Mouse (Mus musculus) limb, embryonic 12.5 days (tissue): ENCODE measurements around the gene 2210017I01Rik. TPM values are rescaled to one million over a fixed set of nuclear protein-coding genes. Genes with fewer than 3 reads are reported as not detected.

Experiments
- ATAC-seq: fragments of 200-750 bp; cut with Nextera tagmentation; 2 replicates; pipeline ENCODE4 v1.8.0; 2017; ENCODE audit warnings: low read depth, moderate TSS enrichment; ENCODE audit not compliant: insufficient number of reproducible peaks, insufficient read depth, low FRiP score, low TSS enrichment
- H3K27ac ChIP-seq: fragments of 300-500 bp; sonication (generic); 2 replicates; pipeline ENCODE4 v1.5.1; 2016; ENCODE audit warnings: mild to moderate bottlenecking, moderate library complexity
- H3K27me3 ChIP-seq: fragments of 300-500 bp; sonication (generic); 2 replicates; pipeline ENCODE4 v1.6.1; 2016; ENCODE audit warnings: mild to moderate bottlenecking, moderate library complexity
- H3K36me3 ChIP-seq: fragments of 300-500 bp; sonication (generic); 2 replicates; pipeline ENCODE4 v1.6.1; 2016; ENCODE audit warnings: mild to moderate bottlenecking, moderate library complexity
- H3K4me1 ChIP-seq: fragments of 300-500 bp; sonication (generic); replicated peaks from 2 replicates; pipeline ENCODE4 v1.6.1; 2016
- H3K4me2 ChIP-seq: fragments of 300-500 bp; sonication (generic); 2 replicates; pipeline ENCODE4 v1.6.1; 2016; ENCODE audit warnings: mild to moderate bottlenecking, moderate library complexity
- H3K4me3 ChIP-seq: fragments of 300-500 bp; sonication (generic); replicated peaks from 2 replicates; pipeline ENCODE4 v1.5.1; 2016; ENCODE audit warnings: mild to moderate bottlenecking
- H3K9ac ChIP-seq: fragments of 300-500 bp; sonication (generic); replicated peaks from 2 replicates; pipeline ENCODE4 v1.6.1; 2016; ENCODE audit warnings: mild to moderate bottlenecking, moderate library complexity
- H3K9me3 ChIP-seq: fragments of 300-500 bp; sonication (generic); 2 replicates; pipeline ENCODE4 v1.6.1; 2016; ENCODE audit warnings: mild to moderate bottlenecking, moderate library complexity
- WGBS: fragments of 180-500 bp; shearing (Covaris S2); methylation state at CpG from one replicate; pipeline ENCODE4 v1.1.7; 2016; 5-methylcytosine and 5-hydroxymethylcytosine counted together
- polyA plus RNA-seq: library from polyadenylated mRNA; unstranded; fragments of >200 nt; fragmentation: Nextera tagmentation; extraction: Ambion mirVana; gene quantifications from 2 replicates; pipeline ENCODE4 v1.2.1, GENCODE M21; 2016

The 2210017I01Rik gene
- polyA plus RNA-seq: not detected in 2 replicates

DNA sequence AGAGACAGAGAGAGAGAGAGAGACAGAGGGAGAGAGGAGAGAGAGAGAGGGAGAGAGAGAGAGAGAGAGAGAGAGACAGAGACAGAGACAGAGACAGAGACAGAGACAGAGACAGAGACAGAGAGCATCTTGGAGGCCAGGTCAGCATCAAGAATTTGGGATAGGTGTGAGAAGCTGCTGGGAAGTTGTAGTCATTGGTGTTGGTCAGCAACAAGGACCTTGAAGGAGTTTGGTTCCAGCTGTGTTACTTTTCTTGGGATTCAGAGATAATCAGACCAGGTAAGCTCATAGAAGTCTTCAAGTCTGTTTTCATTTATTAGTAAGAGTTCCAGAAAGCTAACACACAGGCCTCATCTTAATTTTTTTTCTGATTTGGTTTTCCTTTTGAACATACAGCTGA is at the start of gene 2210017I01Rik:
TSS of gene 2210017I01Rik (minus strand) at position 101 of the 400 bp plus-strand sequence.
- Histone ChIP-seq H3K27me3 (no peaks in the 10 kb centered on the region), H3K9me3 (no peaks in the 10 kb centered on the region), H3K4me1 (no peaks in the 10 kb centered on the region), H3K36me3 (no peaks in the 10 kb centered on the region), H3K27ac (no peak within 1 kb of the TSS), H3K4me3 (no peak within 1 kb of the TSS), H3K9ac (no peak within 1 kb of the TSS), H3K4me2 (no peak within 1 kb of the TSS)
- no peak for ATAC-seq

- H3K4me2 ChIP-seq: no peak within 1 kb of the TSS
- H3K36me3 ChIP-seq: no peaks in the 10 kb centered on the region
- no peak within 1 kb of the TSS for H3K27ac ChIP-seq
- no peaks in the 10 kb centered on the region for H3K9me3 ChIP-seq
- no peak within 1 kb of the TSS for H3K9ac ChIP-seq
- H3K27me3 ChIP-seq: no peaks in the 10 kb centered on the region
- no peaks in the 10 kb centered on the region for H3K4me1 ChIP-seq
- H3K4me3 ChIP-seq: no peak within 1 kb of the TSS
- ATAC-seq: no peak
Observed at GRCm38 (mm10) chr3:92656826-92657225, 49.5 kb upstream of the 2210017I01Rik start, which contains the start of gene Lce1b. TSS of gene Lce1b (minus strand) at chr3:92656926.

DNA sequence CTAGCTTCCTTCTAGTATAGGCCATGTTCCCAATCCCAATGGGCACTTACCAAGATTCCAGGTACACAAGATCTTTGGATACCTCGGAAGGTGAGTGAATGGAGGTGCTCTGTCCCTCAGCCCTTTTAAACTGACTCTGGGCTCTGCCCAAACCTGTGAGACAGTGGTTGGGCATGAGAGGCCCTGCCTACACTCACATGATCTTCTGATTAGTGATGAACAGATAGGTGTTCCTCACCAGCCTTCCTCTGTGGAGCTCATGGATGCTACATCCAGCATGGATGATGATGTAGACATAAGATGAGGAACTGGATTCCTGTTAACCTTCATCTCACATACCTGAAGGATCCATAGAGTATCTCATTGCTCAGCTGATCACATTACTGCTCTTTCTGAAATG is 40.9 kb upstream of the 2210017I01Rik start, which contains the start of gene Lce1a1:
TSS of gene Lce1a1 (minus strand) at position 101 of the 400 bp plus-strand sequence.
- H3K9ac ChIP-seq: no peak within 1 kb of the TSS
- no peaks in the 10 kb centered on the region for H3K36me3 ChIP-seq
- H3K4me3 ChIP-seq: no peak within 1 kb of the TSS
- WGBS: 90% methylated on average over 1 of the region's 1 CpGs
- no peak within 1 kb of the TSS for H3K27ac ChIP-seq
- H3K4me2 ChIP-seq: no peak within 1 kb of the TSS
- no peaks in the 10 kb centered on the region for H3K27me3 ChIP-seq
- H3K4me1 ChIP-seq: no peaks in the 10 kb centered on the region
- no peak for ATAC-seq
- H3K9me3 ChIP-seq: no peaks in the 10 kb centered on the region

GRCm38 (mm10) chr3:92639854-92640253 is 32.6 kb upstream of the 2210017I01Rik start:
- ATAC-seq: no peak
- Histone ChIP-seq H3K4me1 (no peaks in the 10 kb centered on the region), H3K36me3 (no peaks in the 10 kb centered on the region), H3K9me3 (no peaks in the 10 kb centered on the region), H3K27ac (no peak overlapping the region), H3K4me2 (no peak overlapping the region), H3K27me3 (no peaks in the 10 kb centered on the region), H3K9ac (no peak overlapping the region), H3K4me3 (no peak overlapping the region)
- 91% methylated on average over 15 of the region's 15 CpGs for WGBS

- Histone ChIP-seq H3K9ac (no peak overlapping the region), H3K27me3 (no peaks in the 10 kb centered on the region), H3K9me3 (no peaks in the 10 kb centered on the region), H3K4me2 (no peak overlapping the region), H3K36me3 (no peaks in the 10 kb centered on the region), H3K4me3 (no peak overlapping the region), H3K27ac (no peak overlapping the region), H3K4me1 (no peaks in the 10 kb centered on the region)
- no peak for ATAC-seq
- WGBS: 83% methylated on average over 3 of the region's 3 CpGs
Observed at GRCm38 (mm10) chr3:92638653-92638991, 31.3 kb upstream of the 2210017I01Rik start.

- no peak overlapping the region for H3K4me3 ChIP-seq
- H3K27me3 ChIP-seq: no peaks in the 10 kb centered on the region
- H3K9me3 ChIP-seq: no peaks in the 10 kb centered on the region
- ATAC-seq: no peak
- H3K9ac ChIP-seq: no peak overlapping the region
- H3K4me2 ChIP-seq: no peak overlapping the region
- WGBS: 49% methylated on average over 1 of the region's 1 CpGs
- no peak overlapping the region for H3K27ac ChIP-seq
- H3K36me3 ChIP-seq: no peaks in the 10 kb centered on the region
- H3K4me1 ChIP-seq: no peaks in the 10 kb centered on the region
Observed at GRCm38 (mm10) chr3:92637745-92638652, 30.7 kb upstream of the 2210017I01Rik start.

- Histone ChIP-seq H3K36me3 (no peaks in the 10 kb centered on the region), H3K4me1 (no peaks in the 10 kb centered on the region), H3K27ac (no peak within 1 kb of the TSS), H3K9ac (no peak within 1 kb of the TSS), H3K4me3 (no peak within 1 kb of the TSS), H3K9me3 (no peaks in the 10 kb centered on the region), H3K4me2 (no peak within 1 kb of the TSS), H3K27me3 (no peaks in the 10 kb centered on the region)
- 82% methylated on average over 2 of the region's 2 CpGs for WGBS
- no peak for ATAC-seq
Observed at GRCm38 (mm10) chr3:92621560-92621959, 14.3 kb upstream of the 2210017I01Rik start, which contains the start of gene Lce6a. TSS of gene Lce6a (minus strand) at chr3:92621660.

DNA sequence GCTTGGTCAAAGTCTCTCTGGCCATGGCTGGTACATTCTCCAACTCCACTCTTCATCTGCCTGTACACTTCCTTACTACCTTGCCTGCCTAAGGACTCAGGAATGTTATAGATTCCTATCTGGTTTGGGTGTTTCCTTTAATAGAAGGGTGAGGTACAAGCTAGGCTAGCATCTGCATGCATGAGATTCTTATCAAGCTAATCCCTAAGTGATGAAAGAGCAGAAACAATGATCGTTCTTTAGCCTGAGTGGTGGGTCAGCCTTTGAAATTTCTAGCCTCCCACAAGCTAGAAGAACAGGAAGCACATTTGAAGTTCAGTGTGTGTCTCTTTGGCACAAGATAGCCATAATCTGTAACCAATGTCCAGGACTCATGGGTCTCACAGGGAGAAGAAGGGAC is 2.5 kb upstream of the 2210017I01Rik start:
- Histone ChIP-seq H3K4me1 (no peaks in the 10 kb centered on the region), H3K9ac (no peak overlapping the region), H3K4me3 (no peak overlapping the region), H3K36me3 (no peaks in the 10 kb centered on the region), H3K27me3 (no peaks in the 10 kb centered on the region), H3K27ac (no peak overlapping the region), H3K9me3 (no peaks in the 10 kb centered on the region), H3K4me2 (no peak overlapping the region)
- ATAC-seq: no peak
- 52% methylated on average over 1 of the region's 1 CpGs for WGBS

DNA sequence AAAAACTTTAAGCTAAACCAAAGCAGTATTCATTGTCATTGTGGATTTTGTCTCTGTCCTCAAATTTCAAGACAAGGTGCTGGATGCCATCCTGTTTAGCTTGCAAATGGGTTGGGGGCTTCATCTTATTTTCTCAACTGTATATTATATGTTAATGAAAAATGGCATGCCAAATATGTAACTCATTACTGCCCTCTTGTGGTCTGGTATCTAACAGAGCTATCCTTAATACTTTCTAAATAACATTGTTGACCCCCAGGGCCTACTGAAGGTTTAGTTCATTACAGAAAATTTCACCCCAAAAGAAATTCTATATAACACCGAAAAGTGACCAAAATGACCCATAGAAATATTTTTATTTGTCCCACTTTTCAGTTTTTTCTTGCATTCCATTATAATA is 5.1 kb downstream of the 2210017I01Rik start:
- Histone ChIP-seq H3K9me3 (no peaks in the 10 kb centered on the region), H3K27me3 (no peaks in the 10 kb centered on the region), H3K36me3 (no peaks in the 10 kb centered on the region), H3K9ac (no peak overlapping the region), H3K4me3 (no peak overlapping the region), H3K27ac (no peak overlapping the region), H3K4me1 (no peaks in the 10 kb centered on the region), H3K4me2 (no peak overlapping the region)
- 35% methylated on average over 1 of the region's 1 CpGs for WGBS
- no peak for ATAC-seq

DNA sequence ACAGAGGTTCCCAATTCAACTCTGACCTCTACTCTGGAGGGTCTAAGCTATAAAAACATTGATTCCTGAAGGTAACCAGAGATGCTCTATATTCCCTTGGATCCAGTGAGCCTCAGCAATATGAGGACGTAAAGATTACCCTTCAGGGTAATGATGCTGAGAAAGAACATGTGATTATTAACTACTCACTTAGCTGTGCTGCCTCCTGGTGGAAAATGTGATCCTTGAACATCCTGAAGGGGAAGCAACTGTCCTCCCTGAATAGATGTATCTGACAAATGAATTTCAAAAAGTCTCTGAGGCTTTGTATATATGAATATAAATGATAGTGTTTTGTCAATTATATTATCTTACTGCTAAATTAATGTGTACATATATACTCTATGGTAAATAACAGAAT is 6.8 kb downstream of the 2210017I01Rik start:
- ATAC-seq: no peak
- Histone ChIP-seq H3K9me3 (no peaks in the 10 kb centered on the region), H3K36me3 (no peaks in the 10 kb centered on the region), H3K4me2 (no peak overlapping the region), H3K4me3 (no peak overlapping the region), H3K27me3 (no peaks in the 10 kb centered on the region), H3K27ac (no peak overlapping the region), H3K9ac (no peak overlapping the region), H3K4me1 (no peaks in the 10 kb centered on the region)
- 47% methylated on average over 1 of the region's 1 CpGs for WGBS

DNA sequence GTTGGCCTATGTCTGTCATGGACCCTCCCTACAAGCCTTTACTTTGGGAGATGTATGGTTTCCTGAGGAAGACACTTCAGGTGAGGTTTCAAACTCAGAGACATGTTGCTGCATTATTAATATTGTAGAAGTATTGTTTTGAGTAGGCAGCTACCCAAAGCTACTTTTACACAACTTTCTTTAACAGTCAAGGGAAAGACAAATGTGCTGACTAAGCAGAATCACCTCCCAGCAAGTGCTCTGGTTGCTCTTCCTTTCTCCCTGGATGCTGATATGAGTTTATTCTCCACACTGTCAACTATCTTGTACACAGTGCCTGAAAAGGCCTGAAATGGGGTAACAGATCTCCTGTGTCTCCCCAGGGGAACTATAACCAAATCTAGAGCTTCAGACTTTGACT is 7.3 kb downstream of the 2210017I01Rik start:
- Histone ChIP-seq H3K4me2 (no peak overlapping the region), H3K4me3 (no peak overlapping the region)
- ATAC-seq: no peak

GRCm38 (mm10) chr3:92598429-92598828 is 8.9 kb downstream of the 2210017I01Rik start:
- H3K4me3 ChIP-seq: no peak overlapping the region
- no peaks in the 10 kb centered on the region for H3K27me3 ChIP-seq
- H3K36me3 ChIP-seq: no peaks in the 10 kb centered on the region
- no peak for ATAC-seq
- no peak overlapping the region for H3K9ac ChIP-seq
- H3K4me2 ChIP-seq: no peak overlapping the region
- H3K4me1 ChIP-seq: no peaks in the 10 kb centered on the region
- H3K27ac ChIP-seq: no peak overlapping the region
- 94% methylated on average over 2 of the region's 2 CpGs for WGBS
- no peaks in the 10 kb centered on the region for H3K9me3 ChIP-seq

More for the DNA sequence above, 7.3 kb downstream of the 2210017I01Rik start:
- H3K27ac ChIP-seq: no peak overlapping the region
- no peaks in the 10 kb centered on the region for H3K9me3 ChIP-seq
- H3K36me3 ChIP-seq: no peaks in the 10 kb centered on the region
- no peaks in the 10 kb centered on the region for H3K4me1 ChIP-seq
- H3K9ac ChIP-seq: no peak overlapping the region
- H3K27me3 ChIP-seq: no peaks in the 10 kb centered on the region
